Mouse (Mus musculus) midbrain, embryonic 16.5 days (tissue): ENCODE measurements around the gene Map3k11. TPM values are rescaled to one million over a fixed set of nuclear protein-coding genes. Genes with fewer than 3 reads are reported as not detected.

Experiments
- ATAC-seq: fragments of 200-750 bp; cut with Nextera tagmentation; 2 replicates; pipeline ENCODE4 v1.8.0; 2017; ENCODE audit warnings: moderate TSS enrichment
- H3K27ac ChIP-seq: fragments of 300-500 bp; sonication (generic); 2 replicates; pipeline ENCODE4 v1.5.1; 2014; ENCODE audit warnings: mild to moderate bottlenecking, low read length, mixed read lengths
- H3K27me3 ChIP-seq: fragments of 300-500 bp; sonication (generic); 2 replicates; pipeline ENCODE4 v1.6.1; 2014; ENCODE audit warnings: low read depth, low read length, mixed read lengths; ENCODE audit not compliant: control insufficient read depth, insufficient read depth
- H3K36me3 ChIP-seq: fragments of 300-500 bp; sonication (generic); 2 replicates; pipeline ENCODE4 v1.6.1; 2014; ENCODE audit warnings: mild to moderate bottlenecking, low read length, moderate library complexity, mixed read lengths; ENCODE audit not compliant: control insufficient read depth, insufficient read depth
- H3K4me1 ChIP-seq: fragments of 300-500 bp; sonication (generic); 2 replicates; pipeline ENCODE4 v1.6.1; 2014; ENCODE audit warnings: mild to moderate bottlenecking, low read length, mixed read lengths; ENCODE audit not compliant: control insufficient read depth, insufficient read depth
- H3K4me2 ChIP-seq: fragments of 300-500 bp; sonication (generic); 2 replicates; pipeline ENCODE4 v1.6.1; 2014; ENCODE audit warnings: mild to moderate bottlenecking, low read length, mixed read lengths
- H3K4me3 ChIP-seq: fragments of 300-500 bp; sonication (generic); 2 replicates; pipeline ENCODE4 v1.5.1; 2014; ENCODE audit warnings: low read depth, mild to moderate bottlenecking, low read length, moderate library complexity, mixed read lengths
- H3K9ac ChIP-seq: fragments of 300-500 bp; sonication (generic); 2 replicates; pipeline ENCODE4 v1.6.1; 2014; ENCODE audit warnings: low read depth, low read length, mixed read lengths
- H3K9me3 ChIP-seq: fragments of 300-500 bp; sonication (generic); replicated peaks from 2 replicates; pipeline ENCODE4 v1.6.1; 2014; ENCODE audit warnings: mild to moderate bottlenecking, low read length, mixed read lengths; ENCODE audit not compliant: control insufficient read depth, poor library complexity, severe bottlenecking
- WGBS: fragments of 180-500 bp; shearing (Covaris S2); extraction: QIAGEN DNeasy Blood & Tissue Kit; methylation state at CpG from one replicate; pipeline ENCODE4 v1.1.7; 2014; 5-methylcytosine and 5-hydroxymethylcytosine counted together
- polyA plus RNA-seq: library from polyadenylated mRNA; unstranded; fragments of >200 nt; fragmentation: Nextera tagmentation; extraction: Ambion mirVana; gene quantifications from 2 replicates; pipeline ENCODE4 v1.2.1, GENCODE M21; 2015

Map3k11 gene
- polyA plus RNA-seq, 1 experiment from 2014 or later: 9.5 TPM

GRCm38 (mm10) chr19:5730314-5731186 is 42.0 kb downstream of the Map3k11 start:
- Histone ChIP-seq H3K4me3 (peak overlapping the region; percentile 82), H3K4me2 (peak overlapping the region; percentile 100), H3K4me1 (peaks cover 48% of the 10 kb centered on the region), H3K9ac (peak overlapping the region; percentile 80), H3K36me3 (no peaks in the 10 kb centered on the region), H3K27ac (peak overlapping the region; percentile 97; the same call in 1 of the 2 replicates), H3K27me3 (no peaks in the 10 kb centered on the region), H3K9me3 (no peaks in the 10 kb centered on the region)
- 78% methylated on average over 29 of the region's 29 CpGs for WGBS
- no peak for ATAC-seq

GRCm38 (mm10) chr19:5731264-5731978 is 42.9 kb downstream of the Map3k11 start:
- H3K4me2 ChIP-seq: peak overlapping the region; percentile 99
- no peaks in the 10 kb centered on the region for H3K27me3 ChIP-seq
- no peaks in the 10 kb centered on the region for H3K36me3 ChIP-seq
- H3K4me1 ChIP-seq: peaks cover 39% of the 10 kb centered on the region
- H3K9me3 ChIP-seq: no peaks in the 10 kb centered on the region
- peak overlapping the region; percentile 82 for H3K4me3 ChIP-seq
- H3K9ac ChIP-seq: peak overlapping the region; percentile 80
- WGBS: under 1% methylated on average over 47 of the region's 47 CpGs
- peak; percentile 86 for ATAC-seq
- peak overlapping the region; percentile 72 for H3K27ac ChIP-seq

GRCm38 (mm10) chr19:5734325-5734724 is 45.8 kb downstream of the Map3k11 start:
- no peaks in the 10 kb centered on the region for H3K9me3 ChIP-seq
- H3K36me3 ChIP-seq: no peaks in the 10 kb centered on the region
- ATAC-seq: no peak
- peaks cover 17% of the 10 kb centered on the region for H3K4me1 ChIP-seq
- no peak overlapping the region for H3K4me3 ChIP-seq
- no peak overlapping the region for H3K9ac ChIP-seq
- no peak overlapping the region for H3K4me2 ChIP-seq
- H3K27me3 ChIP-seq: no peaks in the 10 kb centered on the region
- no peak overlapping the region for H3K27ac ChIP-seq
- 84% methylated on average over 9 of the region's 9 CpGs for WGBS

GRCm38 (mm10) chr19:5739446-5739845 is 50.9 kb downstream of the Map3k11 start:
- H3K4me2 ChIP-seq: no peak overlapping the region
- no peak overlapping the region for H3K4me3 ChIP-seq
- no peaks in the 10 kb centered on the region for H3K36me3 ChIP-seq
- H3K4me1 ChIP-seq: peaks cover 14% of the 10 kb centered on the region
- no peak overlapping the region for H3K9ac ChIP-seq
- 63% methylated on average over 2 of the region's 2 CpGs for WGBS
- H3K9me3 ChIP-seq: no peaks in the 10 kb centered on the region
- no peak for ATAC-seq
- no peak overlapping the region for H3K27ac ChIP-seq
- peaks cover 5% of the 10 kb centered on the region for H3K27me3 ChIP-seq

GRCm38 (mm10) chr19:5740320-5741317 is 52.1 kb downstream of the Map3k11 start, which contains the start of gene Ltbp3:
Gene Ltbp3 (plus strand): TSS chr19:5740904.
- WGBS: 14% methylated on average over 12 of the region's 14 CpGs
- H3K9me3 ChIP-seq: no peaks in the 10 kb centered on the region
- H3K27me3 ChIP-seq: peaks cover 14% of the 10 kb centered on the region
- H3K4me1 ChIP-seq: peaks cover 17% of the 10 kb centered on the region
- H3K9ac ChIP-seq: peak within 1 kb of the TSS; percentile 81
- peak; percentile 74 for ATAC-seq
- H3K36me3 ChIP-seq: no peaks in the 10 kb centered on the region
- H3K4me2 ChIP-seq: peak within 1 kb of the TSS; percentile 99
- H3K4me3 ChIP-seq: peak within 1 kb of the TSS; percentile 50
- peak within 1 kb of the TSS; percentile 78 for H3K27ac ChIP-seq

GRCm38 (mm10) chr19:5741641-5742240 is 53.2 kb downstream of the Map3k11 start:
- H3K9me3 ChIP-seq: no peaks in the 10 kb centered on the region
- H3K27me3 ChIP-seq: peaks cover 14% of the 10 kb centered on the region
- H3K27ac ChIP-seq: peak overlapping the region; percentile 78
- ATAC-seq: peak; percentile 33
- WGBS: under 1% methylated on average over 51 of the region's 55 CpGs
- peak overlapping the region; percentile 50 for H3K4me3 ChIP-seq
- peaks cover 26% of the 10 kb centered on the region for H3K4me1 ChIP-seq
- H3K36me3 ChIP-seq: no peaks in the 10 kb centered on the region
- H3K9ac ChIP-seq: peak overlapping the region; percentile 81
- peak overlapping the region; percentile 99 for H3K4me2 ChIP-seq

- Histone ChIP-seq H3K9ac (peak overlapping the region; percentile 81), H3K27ac (peak overlapping the region; percentile 72), H3K9me3 (no peaks in the 10 kb centered on the region), H3K4me2 (peak overlapping the region; percentile 99), H3K4me3 (peak overlapping the region; percentile 50), H3K4me1 (peaks cover 26% of the 10 kb centered on the region), H3K27me3 (peaks cover 14% of the 10 kb centered on the region), H3K36me3 (no peaks in the 10 kb centered on the region)
- WGBS: 2% methylated on average over 32 of the region's 32 CpGs
- ATAC-seq: peak; percentile 44; the same call in 1 of the 2 replicates
These were observed 53.7 kb downstream of the Map3k11 start for GRCm38 (mm10) chr19:5742241-5742641.

- Histone ChIP-seq H3K4me1 (peaks cover 26% of the 10 kb centered on the region), H3K9ac (no peak overlapping the region), H3K36me3 (no peaks in the 10 kb centered on the region), H3K27me3 (peaks cover 14% of the 10 kb centered on the region), H3K4me2 (no peak overlapping the region), H3K27ac (no peak overlapping the region), H3K9me3 (no peaks in the 10 kb centered on the region), H3K4me3 (no peak overlapping the region)
- 62% methylated on average over 5 of the region's 5 CpGs for WGBS
- no peak for ATAC-seq
These were observed 55.0 kb downstream of the Map3k11 start for GRCm38 (mm10) chr19:5743576-5743975.
